Mouse (Mus musculus): ENCODE measurements around the gene Gimap5. TPM values are rescaled to one million over a fixed set of nuclear protein-coding genes. Genes with fewer than 3 reads are reported as not detected.

Gimap5 gene
- total RNA-seq, 1 experiment, result 0.31 TPM

DNA sequence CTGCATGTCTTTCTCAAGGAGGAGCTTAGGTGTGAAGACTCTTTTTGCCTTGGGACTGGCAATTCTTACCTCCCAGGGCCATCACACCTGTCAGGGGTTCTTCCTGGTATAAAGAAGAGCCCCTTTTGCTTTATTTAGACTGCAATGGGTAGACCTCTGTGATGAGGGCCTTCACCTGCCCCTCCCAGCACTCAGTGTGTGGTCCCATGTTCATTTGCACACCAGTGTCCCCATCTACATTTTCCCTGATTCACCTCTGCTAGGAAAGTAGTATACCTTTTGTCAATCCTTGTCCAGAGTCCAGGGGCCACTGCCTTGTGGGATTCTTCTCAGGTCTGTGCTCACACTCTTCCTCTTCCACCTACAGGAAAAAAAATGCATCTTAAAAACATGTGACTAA is 41.9 kb upstream of the Gimap5 start:
- in situ Hi-C loops (cut with MboI; ENCODE audit: low sequenced_read_pairs in 2 of 2, unreplicated experiment in 2 of 2), result no loop called here
- Histone ChIP-seq H3K27ac (ENCODE audit: insufficient read depth, low read depth, low read length, poor library complexity, severe bottlenecking) (no peak overlapping the region), H3K4me3 (ENCODE audit: insufficient read depth in 1 of 2, low read depth in 1 of 2, low read length in 2 of 2, poor library complexity in 1 of 2, severe bottlenecking in 1 of 2) (no peak overlapping the region), H3K4me1 (ENCODE audit: control insufficient read depth in 2 of 2, insufficient read depth in 2 of 2, low read length in 2 of 2, poor library complexity in 1 of 2) (no peaks in the 10 kb centered on the region), H3K9ac (ENCODE audit: insufficient read depth, low read depth, low read length, poor library complexity, severe bottlenecking) (no peak overlapping the region), H3K36me3 (ENCODE audit: control insufficient read depth, insufficient read depth, low read length, poor library complexity, severe bottlenecking) (no peaks in the 10 kb centered on the region), H3K9me3 (ENCODE audit: control insufficient read depth, insufficient read depth, low read depth, low read length) (no peaks in the 10 kb centered on the region)
- TF ChIP-seq ZC3H11A (IDR thresholded peaks at IDR 0.05; ENCODE audit: borderline replicate concordance, low read depth, low read length), result no peak
- TF ChIP-seq HCFC1 (IDR thresholded peaks at IDR 0.05; ENCODE audit: borderline replicate concordance, insufficient read depth, low read length), result no peak
- no peak for TF ChIP-seq MAFK (IDR thresholded peaks at IDR 0.05; ENCODE audit: insufficient read depth, low read depth, low read length)
- no peak for TF ChIP-seq ZNF384 (IDR thresholded peaks at IDR 0.05; ENCODE audit: low read depth, low read length)
- TF ChIP-seq CHD2 (IDR thresholded peaks at IDR 0.05; ENCODE audit: low read depth, low read length), result no peak
- DNase-seq (ENCODE audit: low read depth, low spot score), result no peak

DNA sequence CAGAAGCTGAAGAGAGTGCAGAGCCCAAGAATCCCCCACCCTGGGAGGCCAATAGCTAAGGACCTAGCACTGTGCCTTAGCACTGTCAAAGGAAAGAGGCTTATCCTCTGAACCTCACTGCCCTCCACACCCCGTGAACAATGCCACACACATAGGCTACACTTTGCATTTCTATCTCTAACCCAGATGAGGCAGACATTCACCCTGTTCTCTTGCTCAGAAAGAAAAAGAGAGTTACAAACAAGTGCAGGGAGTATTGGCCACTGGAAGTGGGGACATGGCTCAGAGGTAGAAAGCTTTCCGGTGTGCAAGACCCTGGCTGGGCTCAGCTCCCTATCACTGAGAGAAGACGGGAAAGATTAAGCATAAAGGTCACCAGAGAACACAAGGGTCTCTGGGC is 39.9 kb upstream of the Gimap5 start:
- H3K9ac ChIP-seq (ENCODE audit: insufficient read depth, low read depth, low read length, poor library complexity, severe bottlenecking), result no peak overlapping the region
- no peaks in the 10 kb centered on the region for H3K9me3 ChIP-seq (ENCODE audit: control insufficient read depth, insufficient read depth, low read depth, low read length)
- TF ChIP-seq ZC3H11A (IDR thresholded peaks at IDR 0.05; ENCODE audit: borderline replicate concordance, low read depth, low read length) (no peak), HCFC1 (IDR thresholded peaks at IDR 0.05; ENCODE audit: borderline replicate concordance, insufficient read depth, low read length) (no peak), CHD2 (IDR thresholded peaks at IDR 0.05; ENCODE audit: low read depth, low read length) (no peak), MAFK (IDR thresholded peaks at IDR 0.05; ENCODE audit: insufficient read depth, low read depth, low read length) (no peak), ZNF384 (IDR thresholded peaks at IDR 0.05; ENCODE audit: low read depth, low read length) (no peak)
- DNase-seq (ENCODE audit: low read depth, low spot score), result no peak
- H3K27ac ChIP-seq (ENCODE audit: insufficient read depth, low read depth, low read length, poor library complexity, severe bottlenecking), result no peak overlapping the region
- in situ Hi-C loops (cut with MboI; ENCODE audit: low sequenced_read_pairs in 2 of 2, unreplicated experiment in 2 of 2), result no loop called here
- no peak overlapping the region for H3K4me3 ChIP-seq (ENCODE audit: insufficient read depth in 1 of 2, low read depth in 1 of 2, low read length in 2 of 2, poor library complexity in 1 of 2, severe bottlenecking in 1 of 2)
- no peaks in the 10 kb centered on the region for H3K4me1 ChIP-seq (ENCODE audit: control insufficient read depth in 2 of 2, insufficient read depth in 2 of 2, low read length in 2 of 2, poor library complexity in 1 of 2)
- H3K36me3 ChIP-seq (ENCODE audit: control insufficient read depth, insufficient read depth, low read length, poor library complexity, severe bottlenecking), result no peaks in the 10 kb centered on the region

DNA sequence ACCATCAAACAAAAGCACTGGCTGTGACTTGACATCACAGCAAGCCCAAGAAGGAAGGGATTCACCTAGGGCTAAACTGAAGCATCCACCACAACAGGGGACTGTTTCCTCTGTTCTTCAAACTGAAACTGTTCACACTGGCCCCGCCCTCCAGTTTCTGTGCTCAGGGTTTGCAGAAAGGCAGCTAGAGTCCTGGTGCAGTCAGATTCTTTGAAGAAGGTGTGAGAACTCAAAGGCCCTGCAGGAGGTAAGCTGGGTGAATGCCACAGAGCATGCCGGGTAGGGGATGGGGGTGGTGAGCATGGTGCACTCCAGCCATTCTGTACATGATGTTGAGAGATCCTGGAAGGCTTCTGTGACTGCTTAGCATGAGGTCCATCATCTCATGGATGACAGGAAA is 27.5 kb upstream of the Gimap5 start, which contains the start of the genes Gm28053 and Gimap7:
Gene Gm28053, plus strand, starts transcription at position 153 of the 400 bp plus-strand sequence.
Gene Gimap7, plus strand, starts transcription at position 167 of the 400 bp plus-strand sequence.
- H3K9me3 ChIP-seq (ENCODE audit: control insufficient read depth, insufficient read depth, low read depth, low read length), result no peaks in the 10 kb centered on the region
- TF ChIP-seq HCFC1 (IDR thresholded peaks at IDR 0.05; ENCODE audit: borderline replicate concordance, insufficient read depth, low read length) (no peak), ZC3H11A (IDR thresholded peaks at IDR 0.05; ENCODE audit: borderline replicate concordance, low read depth, low read length) (no peak), MAFK (IDR thresholded peaks at IDR 0.05; ENCODE audit: insufficient read depth, low read depth, low read length) (no peak), ZNF384 (IDR thresholded peaks at IDR 0.05; ENCODE audit: low read depth, low read length) (no peak), CHD2 (IDR thresholded peaks at IDR 0.05; ENCODE audit: low read depth, low read length) (no peak)
- no peak for DNase-seq (ENCODE audit: low read depth, low spot score)
- no peak within 1 kb of the TSS for H3K4me3 ChIP-seq (ENCODE audit: insufficient read depth in 1 of 2, low read depth in 1 of 2, low read length in 2 of 2, poor library complexity in 1 of 2, severe bottlenecking in 1 of 2)
- no peak within 1 kb of the TSS for H3K9ac ChIP-seq (ENCODE audit: insufficient read depth, low read depth, low read length, poor library complexity, severe bottlenecking)
- no peaks in the 10 kb centered on the region for H3K4me1 ChIP-seq (ENCODE audit: control insufficient read depth in 2 of 2, insufficient read depth in 2 of 2, low read length in 2 of 2, poor library complexity in 1 of 2)
- H3K36me3 ChIP-seq (ENCODE audit: control insufficient read depth, insufficient read depth, low read length, poor library complexity, severe bottlenecking), result no peaks in the 10 kb centered on the region
- in situ Hi-C loops (cut with MboI; ENCODE audit: low sequenced_read_pairs in 2 of 2, unreplicated experiment in 2 of 2), result no loop called here
- no peak within 1 kb of the TSS for H3K27ac ChIP-seq (ENCODE audit: insufficient read depth, low read depth, low read length, poor library complexity, severe bottlenecking)

DNA sequence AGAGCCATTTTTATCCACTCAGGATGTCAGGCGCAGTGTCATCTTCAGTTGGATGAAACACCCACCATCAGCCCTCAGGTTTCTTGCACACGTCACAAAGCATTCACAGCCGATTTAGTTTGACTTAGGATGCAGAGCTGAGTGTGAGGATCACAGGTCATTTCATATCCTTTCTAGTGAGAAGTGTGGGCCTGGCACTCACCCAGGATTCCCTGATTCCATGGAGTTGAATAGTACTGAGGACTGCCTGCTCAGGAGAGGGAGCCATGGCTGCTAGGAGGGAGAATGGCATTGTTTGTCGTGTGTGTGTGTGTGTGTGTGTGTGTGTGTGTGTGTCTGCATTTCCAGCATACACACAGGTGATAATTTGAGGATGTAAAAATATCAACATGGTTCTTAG is 25.7 kb upstream of the Gimap5 start:
- H3K4me3 ChIP-seq (ENCODE audit: insufficient read depth in 1 of 2, low read depth in 1 of 2, low read length in 2 of 2, poor library complexity in 1 of 2, severe bottlenecking in 1 of 2), result no peak overlapping the region
- no peak overlapping the region for H3K27ac ChIP-seq (ENCODE audit: insufficient read depth, low read depth, low read length, poor library complexity, severe bottlenecking)
- H3K9ac ChIP-seq (ENCODE audit: insufficient read depth, low read depth, low read length, poor library complexity, severe bottlenecking), result no peak overlapping the region
- H3K4me1 ChIP-seq (ENCODE audit: control insufficient read depth in 2 of 2, insufficient read depth in 2 of 2, low read length in 2 of 2, poor library complexity in 1 of 2), result no peaks in the 10 kb centered on the region
- no peak for DNase-seq (ENCODE audit: low read depth, low spot score)
- H3K36me3 ChIP-seq (ENCODE audit: control insufficient read depth, insufficient read depth, low read length, poor library complexity, severe bottlenecking), result no peaks in the 10 kb centered on the region
- no peaks in the 10 kb centered on the region for H3K9me3 ChIP-seq (ENCODE audit: control insufficient read depth, insufficient read depth, low read depth, low read length)
- TF ChIP-seq MAFK (IDR thresholded peaks at IDR 0.05; ENCODE audit: insufficient read depth, low read depth, low read length) (no peak), ZC3H11A (IDR thresholded peaks at IDR 0.05; ENCODE audit: borderline replicate concordance, low read depth, low read length) (no peak), ZNF384 (IDR thresholded peaks at IDR 0.05; ENCODE audit: low read depth, low read length) (no peak)
- in situ Hi-C loops (cut with MboI; ENCODE audit: low sequenced_read_pairs in 2 of 2, unreplicated experiment in 2 of 2), result no loop called here

DNA sequence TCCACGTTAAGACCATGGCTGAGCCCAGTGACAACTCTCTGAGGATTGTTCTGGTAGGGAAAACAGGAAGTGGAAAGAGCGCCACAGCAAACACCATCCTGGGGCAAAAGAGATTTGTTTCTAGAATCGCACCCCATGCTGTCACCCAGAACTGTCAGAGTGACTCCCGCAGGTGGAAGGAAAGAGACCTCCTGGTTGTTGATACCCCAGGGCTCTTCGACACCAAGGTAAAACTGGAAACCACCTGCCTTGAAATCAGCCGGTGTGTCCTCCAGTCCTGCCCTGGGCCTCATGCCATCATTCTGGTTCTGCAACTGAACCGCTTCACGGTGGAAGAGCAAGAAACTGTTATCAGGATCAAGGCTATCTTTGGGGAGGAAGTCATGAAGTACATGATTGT is 22.5 kb upstream of the Gimap5 start:
- no peaks in the 10 kb centered on the region for H3K9me3 ChIP-seq (ENCODE audit: control insufficient read depth, insufficient read depth, low read depth, low read length)
- DNase-seq (ENCODE audit: low read depth, low spot score), result no peak
- in situ Hi-C loops (cut with MboI; ENCODE audit: low sequenced_read_pairs in 2 of 2, unreplicated experiment in 2 of 2), result no loop called here
- H3K9ac ChIP-seq (ENCODE audit: insufficient read depth, low read depth, low read length, poor library complexity, severe bottlenecking), result no peak overlapping the region
- no peak overlapping the region for H3K27ac ChIP-seq (ENCODE audit: insufficient read depth, low read depth, low read length, poor library complexity, severe bottlenecking)
- H3K4me1 ChIP-seq (ENCODE audit: control insufficient read depth in 2 of 2, insufficient read depth in 2 of 2, low read length in 2 of 2, poor library complexity in 1 of 2), result no peaks in the 10 kb centered on the region
- no peak overlapping the region for H3K4me3 ChIP-seq (ENCODE audit: insufficient read depth in 1 of 2, low read depth in 1 of 2, low read length in 2 of 2, poor library complexity in 1 of 2, severe bottlenecking in 1 of 2)
- TF ChIP-seq HCFC1 (IDR thresholded peaks at IDR 0.05; ENCODE audit: borderline replicate concordance, insufficient read depth, low read length) (no peak), MAFK (IDR thresholded peaks at IDR 0.05; ENCODE audit: insufficient read depth, low read depth, low read length) (no peak), CHD2 (IDR thresholded peaks at IDR 0.05; ENCODE audit: low read depth, low read length) (no peak), ZNF384 (IDR thresholded peaks at IDR 0.05; ENCODE audit: low read depth, low read length) (no peak), ZC3H11A (IDR thresholded peaks at IDR 0.05; ENCODE audit: borderline replicate concordance, low read depth, low read length) (no peak)
- H3K36me3 ChIP-seq (ENCODE audit: control insufficient read depth, insufficient read depth, low read length, poor library complexity, severe bottlenecking), result no peaks in the 10 kb centered on the region

All from ES-E14 (cell line).